Mouse (Mus musculus) macrophage (primary cell): ENCODE results near the gene Gm28230. TPM values are rescaled to one million over a fixed set of nuclear protein-coding genes. Genes with fewer than 3 reads are reported as not detected.

Source experiments
- H3K27ac ChIP-seq: fragments of 350-480 bp; formaldehyde crosslinking; 2 replicates; pipeline ENCODE4 v1.9.0; 2021
- H3K36me3 ChIP-seq: fragments of 350-480 bp; formaldehyde crosslinking; 2 replicates; pipeline ENCODE4 v1.9.0; 2021; ENCODE audit errors: inconsistent target
- H3K4me3 ChIP-seq: fragments of 350-480 bp; formaldehyde crosslinking; 2 replicates; pipeline ENCODE4 v1.9.0; 2021; ENCODE audit errors: inconsistent target
- H3K79me2 ChIP-seq: fragments of 350-480 bp; formaldehyde crosslinking; 2 replicates; pipeline ENCODE4 v1.9.0; 2021; ENCODE audit errors: inconsistent target
- WGBS: methylation state at CpG from one replicate; pipeline ENCODE4 v1.1.7; 2026; ENCODE audit warnings: inconsistent platforms; ENCODE audit not compliant: missing documents; 5-methylcytosine and 5-hydroxymethylcytosine counted together
- polyA plus RNA-seq: library from polyadenylated mRNA; stranded (reverse); fragments of 250-400 nt; gene quantifications from 3 replicates; pipeline ENCODE4 v1.2.4, GENCODE M21; 2018; ENCODE audit warnings: inconsistent platforms

Gm28230 gene
- polyA plus RNA-seq, 1 experiment from 2014 or later: not detected

GRCm38 (mm10) chr2:74706393-74706960 is 20.1 kb upstream of the Gm28230 start:
- Histone ChIP-seq H3K79me2 (no peaks in the 10 kb centered on the region), H3K4me3 (no peak overlapping the region), H3K27ac (no peak overlapping the region), H3K36me3 (no peaks in the 10 kb centered on the region)
- 16% methylated on average over 12 of the region's 13 CpGs for WGBS

- WGBS: 32% methylated on average over 7 of the region's 7 CpGs
- no peak overlapping the region for H3K27ac ChIP-seq
- no peaks in the 10 kb centered on the region for H3K36me3 ChIP-seq
- H3K79me2 ChIP-seq: no peaks in the 10 kb centered on the region
- H3K4me3 ChIP-seq: no peak overlapping the region
Measured at GRCm38 (mm10) chr2:74707599-74707998, 18.9 kb upstream of the Gm28230 start.

DNA sequence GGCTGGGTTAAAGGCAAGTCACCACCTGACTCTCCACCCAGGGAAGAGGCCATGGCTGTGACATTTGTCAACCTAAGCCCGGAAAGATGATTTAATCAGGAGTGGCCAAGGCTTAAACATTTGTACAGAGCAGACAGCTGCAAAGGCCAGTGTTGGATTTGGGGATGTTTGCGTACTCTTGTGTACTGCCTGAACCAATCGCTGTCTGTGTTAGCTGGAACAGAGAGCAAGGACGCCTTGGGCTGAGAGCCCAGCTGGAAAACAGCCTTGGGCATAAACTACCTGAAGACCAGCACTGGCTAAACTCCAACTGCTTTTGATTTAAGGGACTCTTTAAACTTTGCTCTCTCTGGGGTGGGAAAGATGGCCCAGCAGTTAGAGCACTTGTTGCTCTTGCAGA is 17.9 kb upstream of the Gm28230 start:
- WGBS: 60% methylated on average over 4 of the region's 4 CpGs
- no peaks in the 10 kb centered on the region for H3K36me3 ChIP-seq
- H3K27ac ChIP-seq: no peak overlapping the region
- no peaks in the 10 kb centered on the region for H3K79me2 ChIP-seq
- no peak overlapping the region for H3K4me3 ChIP-seq

- no peaks in the 10 kb centered on the region for H3K36me3 ChIP-seq
- no peaks in the 10 kb centered on the region for H3K79me2 ChIP-seq
- H3K27ac ChIP-seq: no peak overlapping the region
- 28% methylated on average over 5 of the region's 5 CpGs for WGBS
- no peak overlapping the region for H3K4me3 ChIP-seq
Measured at GRCm38 (mm10) chr2:74709465-74710419, 16.8 kb upstream of the Gm28230 start.

DNA sequence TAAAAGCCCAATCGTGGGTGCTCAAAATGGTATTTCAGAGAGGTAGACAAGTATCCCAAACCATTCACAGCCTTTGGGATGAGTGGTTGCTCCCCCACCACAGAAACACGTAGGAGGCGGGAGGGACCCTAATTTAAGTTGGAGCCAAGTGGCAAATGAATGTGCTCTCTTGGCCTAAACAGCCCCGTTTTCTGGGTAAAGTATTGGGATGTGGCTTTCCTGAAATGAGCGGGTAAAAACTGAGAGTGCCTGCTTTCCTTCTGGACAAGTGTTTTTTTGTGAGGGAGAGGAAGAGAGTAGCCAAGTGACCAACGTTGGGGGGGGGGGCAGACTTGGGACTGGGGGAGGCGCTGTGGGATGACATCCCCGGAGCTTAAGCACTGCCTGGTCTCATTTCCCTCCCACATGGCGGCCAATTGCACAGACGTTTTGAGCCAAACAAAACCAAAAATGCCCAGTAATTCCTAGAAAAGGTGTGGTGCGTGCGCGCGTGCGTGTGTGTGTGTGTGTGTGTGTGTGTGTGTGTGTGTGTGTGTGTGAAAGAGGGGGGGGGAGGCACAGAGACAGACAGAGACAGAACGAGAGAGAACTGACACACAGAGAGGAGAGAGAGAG is 15.5 kb upstream of the Gm28230 start:
- WGBS: 12% methylated on average over 15 of the region's 16 CpGs
- H3K27ac ChIP-seq: no peak overlapping the region

DNA sequence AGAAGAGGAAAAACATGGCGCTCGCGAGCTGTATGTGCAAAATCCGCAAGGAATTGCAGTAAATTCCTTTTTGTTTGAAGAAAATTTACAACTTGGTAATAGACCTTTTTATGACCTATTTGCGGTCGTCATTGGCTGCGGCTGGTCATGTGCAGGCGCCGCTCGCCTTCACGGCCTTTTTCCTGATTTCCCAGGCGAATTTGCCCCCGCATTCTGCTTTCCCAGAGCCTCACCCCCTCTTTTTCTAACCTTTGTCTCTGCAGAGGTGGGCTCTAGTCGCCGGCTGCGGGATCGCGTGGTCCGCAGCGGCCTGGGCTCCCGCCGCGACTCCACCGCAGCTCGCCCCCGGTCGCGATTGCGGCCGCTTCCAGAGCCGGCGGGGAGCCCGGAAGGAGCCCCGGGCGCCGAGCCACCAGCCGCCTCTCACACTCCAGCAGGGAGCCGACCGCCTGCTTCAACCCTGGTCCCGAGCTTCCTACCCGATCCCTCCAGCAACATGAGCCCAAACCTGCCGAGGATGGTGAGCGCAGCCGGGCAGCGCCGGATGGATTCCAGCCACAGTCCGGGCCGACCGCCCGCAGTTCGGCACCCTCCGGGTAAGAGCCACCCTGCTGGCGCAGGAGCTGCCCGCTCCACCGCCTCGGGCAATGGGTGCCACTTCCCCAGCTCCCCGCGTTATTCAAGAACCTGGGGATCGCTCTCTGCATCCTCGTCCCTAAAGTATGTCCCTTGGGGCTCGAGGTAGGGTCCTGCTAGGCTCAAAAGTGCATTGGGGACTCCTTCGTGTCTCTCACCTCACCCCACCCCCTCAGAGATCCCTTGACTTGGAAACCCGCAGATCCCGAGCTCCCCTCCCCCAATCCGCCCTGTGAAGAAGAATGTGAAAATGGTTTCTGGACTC is 14.6 kb upstream of the Gm28230 start, which contains the start of the genes Hoxd3 and Hoxd4:
TSS of gene Hoxd3 (plus strand) at position 207 of the 901 bp plus-strand sequence.
TSS of gene Hoxd4 (plus strand) at position 209 of the 901 bp plus-strand sequence.
- H3K27ac ChIP-seq: no peak within 1 kb of the TSS

More for the DNA sequence above, 15.5 kb upstream of the Gm28230 start:
- no peaks in the 10 kb centered on the region for H3K36me3 ChIP-seq
- no peak overlapping the region for H3K4me3 ChIP-seq
- no peaks in the 10 kb centered on the region for H3K79me2 ChIP-seq

GRCm38 (mm10) chr2:74713239-74714150 is 13.0 kb upstream of the Gm28230 start:
- H3K79me2 ChIP-seq: no peaks in the 10 kb centered on the region
- no peak overlapping the region for H3K4me3 ChIP-seq
- H3K36me3 ChIP-seq: no peaks in the 10 kb centered on the region
- WGBS: 30% methylated on average over 19 of the region's 19 CpGs
- H3K27ac ChIP-seq: no peak overlapping the region

More for the DNA sequence above, 14.6 kb upstream of the Gm28230 start, which contains the start of the genes Hoxd3 and Hoxd4:
- H3K36me3 ChIP-seq: no peaks in the 10 kb centered on the region
- no peaks in the 10 kb centered on the region for H3K79me2 ChIP-seq
- no peak within 1 kb of the TSS for H3K4me3 ChIP-seq
- WGBS: 4% methylated on average over 65 of the region's 65 CpGs

DNA sequence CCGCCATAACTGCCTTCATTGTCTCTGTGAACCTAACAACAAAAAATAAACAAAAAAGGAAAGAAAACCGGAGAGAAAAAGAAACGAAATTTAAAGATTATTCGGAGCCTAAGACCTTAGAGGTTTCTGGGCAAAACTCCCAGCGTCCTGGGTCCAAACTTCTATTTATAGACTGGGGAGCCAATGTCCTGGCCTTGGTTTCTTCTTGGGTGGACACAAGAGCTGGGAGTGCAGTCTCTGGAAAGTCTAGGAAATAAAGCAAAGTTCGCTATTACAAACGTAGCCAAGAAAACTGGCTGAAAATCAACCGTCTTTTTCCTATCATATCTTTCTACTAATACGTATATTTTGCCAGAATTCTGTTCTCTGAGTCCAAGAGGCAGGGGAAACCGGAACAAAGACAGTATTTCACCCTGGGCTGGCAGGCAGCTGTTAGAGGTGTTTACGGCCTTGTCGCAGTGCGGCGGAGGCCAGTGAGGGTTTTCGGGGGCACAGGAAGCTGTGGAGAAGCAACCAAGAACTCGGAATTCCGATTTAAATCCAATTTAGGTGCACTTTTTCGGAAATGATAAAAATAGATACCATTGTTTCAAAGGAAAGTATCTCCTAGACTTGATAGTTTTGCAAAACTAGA is 12.3 kb upstream of the Gm28230 start:
- 12% methylated on average over 18 of the region's 18 CpGs for WGBS
- Histone ChIP-seq H3K4me3 (no peak overlapping the region), H3K27ac (no peak overlapping the region), H3K36me3 (no peaks in the 10 kb centered on the region), H3K79me2 (no peaks in the 10 kb centered on the region)

DNA sequence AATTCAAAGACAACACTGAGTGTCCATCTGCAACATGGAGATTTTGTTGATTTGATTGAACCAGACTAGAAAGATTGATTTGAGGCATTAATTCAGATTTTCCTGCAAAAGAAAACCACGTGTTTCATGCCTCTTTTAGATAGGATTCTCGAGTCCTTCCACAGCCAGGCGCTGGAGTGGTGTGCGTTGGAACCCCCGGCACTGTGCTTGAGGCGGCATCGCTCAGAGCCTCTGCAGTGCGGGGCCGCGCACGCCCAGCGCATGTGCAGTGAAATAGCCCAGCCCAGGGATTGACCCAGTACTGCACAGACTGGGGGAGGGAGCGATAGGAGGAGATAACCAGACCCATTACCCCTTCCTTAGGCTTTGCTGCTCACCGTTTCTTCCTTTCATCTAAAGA is 11.6 kb upstream of the Gm28230 start:
- Histone ChIP-seq H3K36me3 (no peaks in the 10 kb centered on the region), H3K27ac (no peak overlapping the region), H3K4me3 (no peak overlapping the region), H3K79me2 (no peaks in the 10 kb centered on the region)
- WGBS: 6% methylated on average over 14 of the region's 14 CpGs

- Histone ChIP-seq H3K36me3 (no peaks in the 10 kb centered on the region), H3K79me2 (no peaks in the 10 kb centered on the region), H3K4me3 (no peak overlapping the region), H3K27ac (no peak overlapping the region)
- 3% methylated on average over 24 of the region's 26 CpGs for WGBS
Measured at GRCm38 (mm10) chr2:74715504-74716241, 10.9 kb upstream of the Gm28230 start.

- Histone ChIP-seq H3K36me3 (no peaks in the 10 kb centered on the region), H3K4me3 (no peak overlapping the region), H3K27ac (no peak overlapping the region), H3K79me2 (no peaks in the 10 kb centered on the region)
- 43% methylated on average over 2 of the region's 2 CpGs for WGBS
Measured at GRCm38 (mm10) chr2:74720384-74720783, 6.1 kb upstream of the Gm28230 start.

- Histone ChIP-seq H3K79me2 (no peaks in the 10 kb centered on the region), H3K36me3 (no peaks in the 10 kb centered on the region), H3K4me3 (no peak overlapping the region), H3K27ac (no peak overlapping the region)
- 65% methylated on average over 5 of the region's 5 CpGs for WGBS
Measured at GRCm38 (mm10) chr2:74720955-74721491, 5.5 kb upstream of the Gm28230 start.
